Mouse (Mus musculus): ENCODE results near the gene Itpr2.

Itpr2 gene

GRCm38 (mm10) chr6:146221371-146222336, 280.4 kb downstream of the Itpr2 start:
- DNase-seq (ENCODE audit: low spot score) = peak; percentile 15

GRCm38 (mm10) chr6:146220071-146220470, 282.0 kb downstream of the Itpr2 start:
- no peak for DNase-seq (ENCODE audit: low spot score)

GRCm38 (mm10) chr6:146219534-146219933, 282.5 kb downstream of the Itpr2 start:
- DNase-seq (ENCODE audit: low spot score) = no peak

- no peak for DNase-seq (ENCODE audit: low spot score)
Observed at GRCm38 (mm10) chr6:146215302-146215701, 286.7 kb downstream of the Itpr2 start.

- no peak for DNase-seq (ENCODE audit: low spot score)
Observed at GRCm38 (mm10) chr6:146212339-146212738, 289.7 kb downstream of the Itpr2 start.

- DNase-seq (ENCODE audit: low spot score) = no peak
Observed at GRCm38 (mm10) chr6:146211233-146211632, 290.8 kb downstream of the Itpr2 start.

- no peak for DNase-seq (ENCODE audit: low spot score)
Observed at GRCm38 (mm10) chr6:146208983-146209382, 293.0 kb downstream of the Itpr2 start.

GRCm38 (mm10) chr6:146207204-146207959, 294.6 kb downstream of the Itpr2 start:
- no peak for DNase-seq (ENCODE audit: low spot score)

- DNase-seq (ENCODE audit: low spot score) = no peak
Observed at GRCm38 (mm10) chr6:146205136-146205535, 296.9 kb downstream of the Itpr2 start.

GRCm38 (mm10) chr6:146204470-146204869, 297.6 kb downstream of the Itpr2 start:
- DNase-seq (ENCODE audit: low spot score) = no peak

- DNase-seq (ENCODE audit: low spot score) = no peak
Observed at GRCm38 (mm10) chr6:146197868-146198379, 304.1 kb downstream of the Itpr2 start.

- DNase-seq (ENCODE audit: low spot score) = no peak
Observed at GRCm38 (mm10) chr6:146196701-146197100, 305.3 kb downstream of the Itpr2 start.

- no peak for DNase-seq (ENCODE audit: low spot score)
Observed at GRCm38 (mm10) chr6:146195854-146196457, 306.1 kb downstream of the Itpr2 start.

GRCm38 (mm10) chr6:146191931-146192330, 310.1 kb downstream of the Itpr2 start:
- no peak for DNase-seq (ENCODE audit: low spot score)

- DNase-seq (ENCODE audit: low spot score) = no peak
Observed at GRCm38 (mm10) chr6:146190006-146190405, 312.0 kb downstream of the Itpr2 start.

GRCm38 (mm10) chr6:146185532-146185931, 316.5 kb downstream of the Itpr2 start:
- DNase-seq (ENCODE audit: low spot score) = no peak

GRCm38 (mm10) chr6:146184771-146185170, 317.3 kb downstream of the Itpr2 start:
- DNase-seq (ENCODE audit: low spot score) = no peak

GRCm38 (mm10) chr6:146174644-146175250, 327.3 kb downstream of the Itpr2 start:
- DNase-seq (ENCODE audit: low spot score) = no peak

GRCm38 (mm10) chr6:146170603-146171051, 331.4 kb downstream of the Itpr2 start:
- no peak for DNase-seq (ENCODE audit: low spot score)

GRCm38 (mm10) chr6:146167207-146167606, 334.8 kb downstream of the Itpr2 start:
- no peak for DNase-seq (ENCODE audit: low spot score)

- no peak for DNase-seq (ENCODE audit: low spot score)
Observed at GRCm38 (mm10) chr6:146159641-146160040, 342.4 kb downstream of the Itpr2 start.

- DNase-seq (ENCODE audit: low spot score) = no peak
Observed at GRCm38 (mm10) chr6:146158717-146159116, 343.3 kb downstream of the Itpr2 start.
